29 mouse cellular contexts compared by ENCODE assay signal in genomic region chr15:86428496-86428895, GRCm38 (mm10).
DNase-seq lines count a peak whose midpoint lies in the region; ATAC-seq lines count a peak whose summit lies in the region.
"Had no signal": no experiment of that assay in that cellular context is flagged by ENCODE, and none has a peak within 500 bp of the region (broad histone marks: within the 10 kb centered on the region; RNA-seq: fewer than 3 reads in every experiment).

No protein-coding gene starts in this region.

- H3K4me3 ChIP-seq in kidney, embryonic 15.5 days (replicated peaks): no peak overlapping the region
- H3K4me3 ChIP-seq: embryonic facial prominence, embryonic 10.5 days; embryonic facial prominence, embryonic 15.5 days; forebrain, embryonic 13.5 days; intestine, embryonic 15.5 days; limb, embryonic 15.5 days; liver, embryonic 13.5 days; megakaryocyte, embryonic 14.5 days; midbrain, embryonic 13.5 days; stomach, embryonic 15.5 days had no signal

- H3K4me1 ChIP-seq in kidney, embryonic 15.5 days: 0 out of 2 replicates have a peak, but pooled peaks cover 2% of the 10 kb centered on the region
- H3K4me1 ChIP-seq: embryonic facial prominence, embryonic 15.5 days; intestine, embryonic 15.5 days; stomach, embryonic 15.5 days had no signal

- no peak overlapping the region for H3K4me2 ChIP-seq in kidney, embryonic 15.5 days
- H3K4me2 ChIP-seq: embryonic facial prominence, embryonic 15.5 days; forebrain, embryonic 13.5 days; intestine, embryonic 15.5 days; limb, embryonic 15.5 days; liver, embryonic 13.5 days; midbrain, embryonic 13.5 days; stomach, embryonic 15.5 days had no signal

- 86% methylated on average over 5 of the region's 5 CpGs for WGBS in kidney, embryonic 15.5 days

- H3K36me3 ChIP-seq in kidney, embryonic 15.5 days: no peaks in the 10 kb centered on the region
- H3K36me3 ChIP-seq: embryonic facial prominence, embryonic 10.5 days; embryonic facial prominence, embryonic 15.5 days; intestine, embryonic 15.5 days; limb, embryonic 15.5 days; liver, embryonic 13.5 days; midbrain, embryonic 13.5 days; stomach, embryonic 15.5 days had no signal

- no peaks in the 10 kb centered on the region for H3K27me3 ChIP-seq in kidney, embryonic 15.5 days
- H3K27me3 ChIP-seq: embryonic facial prominence, embryonic 15.5 days; intestine, embryonic 15.5 days; limb, embryonic 15.5 days; liver, embryonic 13.5 days; megakaryocyte, embryonic 14.5 days; midbrain, embryonic 13.5 days; stomach, embryonic 15.5 days had no signal

- DNase-seq in layer of hippocampus, adult 11-12 months (ENCODE audit: low spot score): peak; percentile 43
- DNase-seq in layer of hippocampus, postnatal 14 days (ENCODE audit: low spot score in 2 of 2): no peak
- DNase-seq in right cerebral cortex, postnatal 25 days: peak; percentile 27
- no peak for DNase-seq in right cerebral cortex, adult 2 months (ENCODE audit: low spot score in 2 of 2)
- DNase-seq in cerebellum, adult 9-11 months: peak; percentile 31
- DNase-seq in kidney, adult 18-20 months: no peak
- DNase-seq: adrenal gland, postnatal 25 days; gastrocnemius, postnatal 14 days; kidney, adult 8-10 months; kidney, postnatal 14 days; layer of hippocampus, postnatal 36 days; left cerebral cortex, postnatal 4 days; liver, embryonic 13.5 days; lung, adult 18-20 months; lung, postnatal 4 days; right cerebral cortex, postnatal 14 days; thymus, postnatal 25 days had no signal

- H3K27ac ChIP-seq in kidney, embryonic 15.5 days: no peak overlapping the region
- H3K27ac ChIP-seq: embryonic facial prominence, embryonic 10.5 days; embryonic facial prominence, embryonic 15.5 days; forebrain, embryonic 13.5 days; intestine, embryonic 15.5 days; limb, embryonic 15.5 days; liver, embryonic 13.5 days; midbrain, embryonic 13.5 days; stomach, embryonic 15.5 days had no signal

- no peak overlapping the region for H3K9ac ChIP-seq in kidney, embryonic 15.5 days
- H3K9ac ChIP-seq: embryonic facial prominence, embryonic 15.5 days; forebrain, embryonic 13.5 days; intestine, embryonic 15.5 days; limb, embryonic 15.5 days; liver, embryonic 13.5 days; midbrain, embryonic 13.5 days; stomach, embryonic 15.5 days had no signal

- no peaks in the 10 kb centered on the region for H3K9me3 ChIP-seq in kidney, embryonic 15.5 days (replicated peaks)
- H3K9me3 ChIP-seq: embryonic facial prominence, embryonic 10.5 days; embryonic facial prominence, embryonic 15.5 days; forebrain, embryonic 13.5 days; intestine, embryonic 15.5 days; limb, embryonic 15.5 days; liver, embryonic 13.5 days; megakaryocyte, embryonic 14.5 days; midbrain, embryonic 13.5 days; stomach, embryonic 15.5 days had no signal

- no peak for ATAC-seq in kidney, embryonic 15.5 days (replicated peaks; ENCODE audit: low FRiP score)
- ATAC-seq: CD4-positive, CD25-positive, alpha-beta regulatory T cell, adult 4 months; forebrain, embryonic 13.5 days; hindbrain, embryonic 16.5 days; intestine, embryonic 15.5 days; lung, postnatal 0 days; midbrain, embryonic 13.5 days had no signal

Comparison
In these comparisons a context has a peak if more than half of its experiments do, and no peak if none do; other contexts are left out.
1. DNase-seq: peak in layer of hippocampus, adult 11-12 months (single experiment), right cerebral cortex, postnatal 25 days (single experiment) and cerebellum, adult 9-11 months (single experiment); none in layer of hippocampus, postnatal 14 days (0 of 2), right cerebral cortex, adult 2 months (0 of 2) and kidney, adult 18-20 months (single experiment).